Mouse (Mus musculus) retina, postnatal 1 day (tissue): Measurements from ENCODE around the gene Polr1c.

Source experiments
- DNase-seq: peaks from one replicate; pipeline ENCODE4 v3.0.0-alpha.2; 2012

Polr1c gene

GRCm38 (mm10) chr17:46247512-46248188 is at the start of gene Polr1c, which contains the start of gene Yipf3:
Gene Polr1c, minus strand, starts transcription at chr17:46248054.
Gene Yipf3, plus strand, starts transcription at chr17:46248080.
- DNase-seq, result peak; percentile 97

- DNase-seq, result no peak
Observed at GRCm38 (mm10) chr17:46297028-46297363, 49.1 kb upstream of the Polr1c start.

DNA sequence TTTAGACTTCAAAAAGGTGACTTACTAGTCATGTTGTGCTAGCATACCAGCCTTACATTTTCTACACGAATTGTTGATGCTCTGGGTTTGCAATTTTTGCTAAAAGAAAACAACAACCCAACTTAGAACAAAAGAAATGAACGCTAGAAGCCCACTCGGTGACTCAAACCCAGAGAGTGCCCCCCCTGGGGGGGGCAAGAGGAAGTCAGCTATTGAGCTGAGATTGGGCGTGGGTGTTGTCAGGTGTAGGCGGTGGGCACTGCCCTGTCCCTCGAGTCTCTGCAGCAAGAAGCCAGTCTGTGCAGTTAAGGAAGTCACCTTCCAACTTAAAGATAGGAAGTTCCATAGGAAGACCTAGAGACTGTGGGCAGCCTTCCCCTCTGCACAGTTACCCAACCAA is 48.7 kb upstream of the Polr1c start:
- no peak for DNase-seq

- peak; percentile 23 for DNase-seq
Observed at GRCm38 (mm10) chr17:46287678-46288095, 39.8 kb upstream of the Polr1c start.

DNA sequence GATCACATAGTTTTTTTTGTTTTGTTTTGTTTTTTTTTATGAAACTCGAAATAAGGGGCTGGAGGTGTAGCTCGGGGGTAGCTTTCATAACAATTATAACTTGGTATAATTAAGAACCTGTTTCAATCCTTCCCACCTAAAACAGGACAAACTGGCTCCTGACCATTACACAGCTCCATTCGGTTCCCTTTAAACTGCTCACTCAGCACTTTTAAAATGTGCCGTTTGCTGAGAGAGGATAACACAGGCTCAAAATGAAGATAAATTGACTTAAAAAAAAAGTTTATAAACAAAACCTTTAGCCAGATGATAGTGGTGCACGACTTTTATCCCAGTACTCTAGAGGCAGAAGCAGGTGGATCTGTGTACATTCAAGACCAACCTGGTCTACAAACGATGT is 37.6 kb upstream of the Polr1c start:
- no peak for DNase-seq

DNA sequence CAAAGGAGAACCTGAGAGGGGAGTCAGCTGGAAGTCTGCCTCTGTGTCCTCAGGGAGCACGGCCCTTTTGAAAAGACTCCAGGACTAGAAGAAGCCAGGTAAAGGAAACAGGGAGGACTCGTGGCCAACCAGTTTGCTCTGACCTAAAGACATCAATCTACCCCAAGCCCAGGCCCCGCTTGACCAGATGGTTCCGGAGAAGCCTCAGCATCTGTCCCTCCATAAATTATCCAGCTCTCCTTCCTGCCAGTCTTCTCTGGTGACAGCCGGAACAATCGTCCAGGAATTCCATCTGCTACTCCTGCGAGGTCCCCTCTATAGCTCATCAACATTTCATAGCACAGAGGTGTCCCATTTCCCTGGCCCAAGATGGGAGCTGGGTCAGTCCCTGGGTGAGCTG is 36.8 kb upstream of the Polr1c start:
- DNase-seq, result no peak

- no peak for DNase-seq
Observed at GRCm38 (mm10) chr17:46283911-46284310, 36.1 kb upstream of the Polr1c start.

DNA sequence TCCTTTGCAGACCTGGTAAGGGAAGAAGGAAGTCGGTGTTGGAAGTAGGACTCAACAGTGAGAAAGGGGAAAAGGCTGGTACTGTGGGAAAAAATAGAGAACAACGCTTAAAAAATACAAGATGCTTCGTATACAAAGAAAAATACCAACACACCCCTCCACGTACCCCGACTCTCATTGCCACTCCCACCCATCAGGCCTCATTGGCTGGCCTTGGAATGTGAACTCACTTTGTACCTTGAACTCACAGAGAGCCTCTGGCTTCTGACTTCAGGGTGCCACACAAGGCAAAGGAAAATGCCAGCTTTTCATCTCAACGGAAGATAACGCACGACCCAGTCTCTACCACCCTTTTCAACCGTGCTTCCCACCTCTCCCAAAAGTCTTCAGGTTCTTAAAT is 35.3 kb upstream of the Polr1c start:
- no peak for DNase-seq

GRCm38 (mm10) chr17:46282483-46283123 is 34.7 kb upstream of the Polr1c start, which contains the start of gene Tjap1:
Gene Tjap1, minus strand, starts transcription at chr17:46283026.
- DNase-seq, result peak; percentile 93

DNA sequence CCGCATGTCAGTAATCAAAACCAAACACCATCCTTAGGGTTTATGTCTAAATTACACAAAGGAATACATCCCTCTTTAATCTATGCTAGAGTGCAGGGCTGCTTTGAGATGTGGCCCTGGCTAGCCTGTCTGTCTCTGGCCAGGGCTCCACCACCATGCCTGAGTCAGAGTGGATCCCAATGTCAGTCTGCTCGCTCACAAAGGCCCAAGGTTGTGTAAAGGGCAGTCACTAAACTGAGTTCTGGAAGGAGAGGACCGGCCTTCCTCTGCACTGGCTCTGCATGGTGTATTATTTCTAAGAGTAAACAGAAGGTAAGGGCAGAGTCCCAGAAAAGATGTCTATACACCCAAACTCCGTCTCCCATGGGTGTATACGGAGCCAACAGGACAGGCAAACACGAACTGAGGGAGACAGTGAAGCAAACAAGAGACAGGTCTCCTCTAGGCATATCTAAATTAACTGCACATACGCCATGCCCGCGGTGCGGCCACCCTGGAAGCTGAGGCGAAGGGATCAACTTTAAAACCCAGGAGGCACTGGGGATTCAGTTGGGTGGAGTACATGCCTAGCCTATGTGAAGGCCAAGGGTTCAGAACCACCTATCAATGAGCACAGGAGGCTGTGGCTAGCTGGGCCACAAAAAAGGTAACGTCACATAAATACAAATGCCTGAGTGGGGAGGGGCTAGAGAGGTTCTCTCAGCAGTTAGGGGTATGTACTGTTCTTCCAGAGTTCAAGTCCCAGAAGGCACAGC is 30.3 kb upstream of the Polr1c start:
- no peak for DNase-seq

GRCm38 (mm10) chr17:46277586-46277985 is 29.7 kb upstream of the Polr1c start:
- DNase-seq, result no peak

- DNase-seq, result no peak
Observed at GRCm38 (mm10) chr17:46275506-46275905, 27.7 kb upstream of the Polr1c start.

- no peak for DNase-seq
Observed at GRCm38 (mm10) chr17:46275034-46275433, 27.2 kb upstream of the Polr1c start.

DNA sequence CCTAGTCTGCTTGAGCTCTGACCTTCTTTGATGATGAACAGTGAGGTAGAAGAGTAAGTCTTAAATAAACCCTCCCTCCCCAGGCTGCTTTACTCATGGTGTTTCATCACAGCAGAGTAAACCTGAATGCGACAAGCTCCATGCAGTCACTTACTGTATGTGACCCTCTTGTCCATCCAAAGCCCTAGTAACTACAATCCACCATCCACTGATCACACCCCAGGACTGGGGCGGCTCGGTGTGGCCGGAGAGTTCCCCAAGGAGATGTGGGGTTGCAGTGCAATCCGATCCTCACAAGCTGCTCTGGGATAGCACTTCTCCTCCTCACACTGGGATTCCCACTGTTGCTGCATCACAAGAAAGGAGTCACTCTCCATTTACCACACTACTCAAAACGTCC is 26.6 kb upstream of the Polr1c start:
- DNase-seq, result no peak

DNA sequence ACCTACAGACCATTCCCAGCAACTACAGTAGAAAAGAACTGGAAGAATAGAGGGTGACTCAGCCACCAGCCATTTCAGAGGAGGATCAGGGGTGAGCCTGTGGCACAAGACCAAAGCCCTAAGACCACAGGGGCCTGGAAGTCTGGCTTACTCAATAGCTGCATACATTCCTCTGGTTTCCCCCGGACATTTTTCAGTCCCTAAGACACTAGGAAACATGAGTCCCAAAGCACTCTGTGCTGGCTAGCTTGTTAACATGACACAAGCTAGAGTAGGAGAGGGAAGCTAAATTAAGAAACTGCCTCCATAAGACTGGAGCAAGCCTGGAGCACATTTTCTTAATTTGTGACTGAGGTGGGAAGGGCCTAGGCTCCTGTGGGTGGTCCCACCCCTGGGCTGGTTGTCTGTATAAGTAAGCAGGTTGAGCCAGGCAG is 26.0 kb upstream of the Polr1c start:
- no peak for DNase-seq

GRCm38 (mm10) chr17:46272675-46273074 is 24.8 kb upstream of the Polr1c start:
- DNase-seq, result no peak

- DNase-seq, result no peak
Observed at GRCm38 (mm10) chr17:46272058-46272457, 24.2 kb upstream of the Polr1c start.

DNA sequence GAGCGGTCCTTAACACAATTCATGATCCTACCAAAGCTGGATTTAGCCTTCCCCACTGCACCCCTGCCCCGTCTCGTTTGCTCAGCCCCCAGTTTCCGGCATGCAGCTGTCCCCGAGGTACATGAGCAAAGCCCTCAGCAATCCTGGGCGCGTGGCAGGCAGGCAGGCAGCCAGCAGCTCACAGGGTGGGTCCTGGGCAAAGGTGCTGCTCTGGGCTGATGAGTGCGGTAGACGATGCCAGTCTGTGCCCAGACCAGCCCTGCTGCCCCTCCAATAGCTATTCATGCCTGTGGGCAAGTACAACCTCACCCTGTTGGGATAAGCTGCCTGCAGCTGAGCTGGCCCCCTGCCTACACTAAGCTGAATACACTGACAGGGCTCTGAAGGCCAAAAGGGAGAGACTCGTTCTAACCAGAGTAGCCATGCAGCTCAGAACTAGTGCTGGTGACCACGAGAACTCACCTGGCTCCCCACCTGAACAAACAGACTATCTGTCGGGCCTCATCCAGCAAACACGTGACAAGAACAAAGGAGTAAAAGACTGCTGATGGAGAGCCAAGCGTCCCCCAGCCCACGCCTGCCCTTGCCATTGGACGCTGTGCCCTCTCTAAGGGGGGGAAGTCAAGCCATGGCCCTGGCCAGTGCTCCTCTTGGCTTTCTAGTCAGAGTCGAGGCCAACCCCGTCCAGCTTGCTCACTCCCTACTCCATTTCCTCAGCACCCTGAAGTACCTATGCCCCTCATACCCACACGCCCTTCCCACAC is 22.1 kb upstream of the Polr1c start:
- no peak for DNase-seq

DNA sequence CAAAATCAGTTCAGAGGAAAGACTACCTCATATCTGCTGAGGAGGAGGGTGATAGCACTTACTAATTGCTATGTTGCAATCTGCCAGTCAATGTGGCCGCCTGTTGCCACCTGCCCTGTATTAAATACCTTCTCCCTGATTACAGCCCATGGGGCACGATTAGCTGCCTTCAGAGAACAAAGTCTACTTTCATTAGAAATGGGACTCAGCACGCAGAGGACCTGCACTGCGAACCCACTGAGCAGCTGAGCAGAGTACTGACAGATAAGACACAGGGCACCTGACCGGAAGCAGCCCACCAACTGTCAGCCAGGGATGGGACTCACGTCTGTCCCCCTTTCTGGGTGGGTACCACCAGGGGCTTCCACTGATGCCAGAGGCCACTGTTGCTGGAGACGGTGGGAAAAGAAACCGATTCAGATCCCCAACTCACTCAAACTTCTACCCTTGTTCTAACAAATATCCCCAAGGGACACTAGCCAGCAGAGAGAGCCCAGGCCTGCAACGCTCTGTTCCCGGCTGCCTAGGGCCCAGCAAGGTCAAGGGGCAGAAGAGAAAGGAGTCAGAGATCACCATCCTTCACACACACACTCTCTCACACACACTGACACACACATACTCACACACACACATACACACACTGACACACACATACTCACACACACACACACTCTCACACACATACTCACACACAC is 20.3 kb upstream of the Polr1c start:
- DNase-seq, result no peak

- DNase-seq, result no peak
Observed at GRCm38 (mm10) chr17:46267511-46267910, 19.7 kb upstream of the Polr1c start.

GRCm38 (mm10) chr17:46266986-46267385 is 19.1 kb upstream of the Polr1c start:
- no peak for DNase-seq

DNA sequence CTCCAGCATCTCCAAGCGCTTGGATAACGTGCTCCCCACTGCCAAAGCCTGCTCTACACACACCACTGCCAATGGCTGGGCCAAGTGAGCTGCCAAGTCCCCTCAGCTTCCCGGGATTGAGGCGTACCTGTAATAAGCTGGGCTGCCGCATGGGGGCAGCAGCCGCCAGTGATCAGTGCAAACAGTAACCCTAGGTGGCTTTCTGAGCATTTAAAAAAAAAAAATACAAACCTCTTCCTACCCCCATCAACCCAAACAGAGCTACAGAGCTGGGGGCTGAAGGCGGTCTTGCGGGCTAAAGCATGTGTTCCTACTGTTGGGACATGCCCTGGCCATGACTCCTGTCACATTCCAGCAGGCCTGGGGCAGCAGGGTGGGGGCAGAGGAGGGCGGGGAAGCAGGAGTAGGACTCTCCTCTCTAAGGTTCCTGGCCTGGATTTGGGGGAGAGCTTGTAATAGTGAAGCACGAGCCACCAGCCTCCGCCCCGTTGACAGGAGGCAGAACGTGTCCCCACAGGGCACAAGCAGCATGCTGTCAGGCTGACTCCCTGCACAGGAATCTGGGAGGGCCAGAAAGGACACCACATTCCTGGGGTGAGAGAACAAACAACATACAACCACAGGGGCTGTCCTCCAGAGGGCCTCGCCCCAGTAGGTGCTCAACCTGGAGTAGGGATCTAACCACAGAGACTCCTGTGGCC is 18.2 kb upstream of the Polr1c start:
- peak; percentile 82 for DNase-seq
